Mouse (Mus musculus) heart, embryonic 11.5 days (tissue): ENCODE data around the gene Paqr4. TPM values are rescaled to one million over a fixed set of nuclear protein-coding genes. Genes with fewer than 3 reads are reported as not detected.
"Not testable (repeated sequence)": the region's sequence is repeated elsewhere in the genome, so short reads cannot be mapped to it uniquely, and the experiment has no call there.

Experiments
- ATAC-seq: fragments of 200-750 bp; cut with Nextera tagmentation; replicated peaks from 2 replicates; pipeline ENCODE4 v1.8.0; 2017; ENCODE audit warnings: moderate library complexity; ENCODE audit not compliant: insufficient number of reproducible peaks, low FRiP score, low TSS enrichment
- H3K27ac ChIP-seq: fragments of 300-500 bp; sonication (generic); 2 replicates; pipeline ENCODE4 v1.5.1; 2014; ENCODE audit warnings: mild to moderate bottlenecking, low read depth, low read length
- H3K27me3 ChIP-seq: fragments of 300-500 bp; sonication (generic); 2 replicates; pipeline ENCODE4 v1.6.1; 2014; ENCODE audit warnings: mild to moderate bottlenecking, low read length, mixed read lengths; ENCODE audit not compliant: control insufficient read depth, insufficient read depth
- H3K36me3 ChIP-seq: fragments of 300-500 bp; sonication (generic); 2 replicates; pipeline ENCODE4 v1.6.1; 2014; ENCODE audit warnings: mild to moderate bottlenecking, low read length, moderate library complexity, mixed read lengths; ENCODE audit not compliant: control insufficient read depth, insufficient read depth
- H3K4me1 ChIP-seq: fragments of 300-500 bp; sonication (generic); 2 replicates; pipeline ENCODE4 v1.6.1; 2014; ENCODE audit warnings: low read length; ENCODE audit not compliant: control insufficient read depth, insufficient read depth
- H3K4me2 ChIP-seq: fragments of 300-500 bp; sonication (generic); 2 replicates; pipeline ENCODE4 v1.6.1; 2014; ENCODE audit warnings: mild to moderate bottlenecking, moderate library complexity
- H3K4me3 ChIP-seq: fragments of 300-500 bp; sonication (generic); 2 replicates; pipeline ENCODE4 v1.5.1; 2014; ENCODE audit warnings: low read depth, low read length
- H3K9ac ChIP-seq: fragments of 300-500 bp; sonication (generic); 2 replicates; pipeline ENCODE4 v1.6.1; 2014; ENCODE audit warnings: mild to moderate bottlenecking, low read depth, low read length, moderate library complexity
- H3K9me3 ChIP-seq: fragments of 300-500 bp; sonication (generic); replicated peaks from 2 replicates; pipeline ENCODE4 v1.6.1; 2016; ENCODE audit warnings: low read length; ENCODE audit not compliant: control insufficient read depth
- WGBS: fragments of 180-500 bp; shearing (Covaris S2); extraction: QIAGEN DNeasy Blood & Tissue Kit; methylation state at CpG from one replicate; pipeline ENCODE4 v1.1.7; 2014; ENCODE audit not compliant: insufficient replicate concordance; 5-methylcytosine and 5-hydroxymethylcytosine counted together
- polyA plus RNA-seq: library from polyadenylated mRNA; unstranded; fragments of >200 nt; fragmentation: Nextera tagmentation; extraction: Ambion mirVana; gene quantifications from 2 replicates; pipeline ENCODE4 v1.2.1, GENCODE M21; 2014

Gene Paqr4
- polyA plus RNA-seq, 1 experiment from 2014 or later: 7.9 TPM

- 64% methylated on average over 10 of the region's 10 CpGs for WGBS
- no peaks in the 10 kb centered on the region for H3K4me1 ChIP-seq
Observed at GRCm38 (mm10) chr17:23776216-23776615, 35.5 kb upstream of the Paqr4 start.

GRCm38 (mm10) chr17:23774090-23774489 is 33.4 kb upstream of the Paqr4 start:
- H3K27me3 ChIP-seq: no peaks in the 10 kb centered on the region
- H3K4me3 ChIP-seq: no peak overlapping the region
- 6% methylated on average over 12 of the region's 12 CpGs for WGBS
- ATAC-seq: no peak
- no peak overlapping the region for H3K27ac ChIP-seq
- H3K4me2 ChIP-seq: no peak overlapping the region
- H3K9ac ChIP-seq: no peak overlapping the region
- H3K9me3 ChIP-seq: no peaks in the 10 kb centered on the region
- H3K36me3 ChIP-seq: no peaks in the 10 kb centered on the region
- H3K4me1 ChIP-seq: peaks cover 7% of the 10 kb centered on the region

More at GRCm38 (mm10) chr17:23776216-23776615, 35.5 kb upstream of the Paqr4 start:
- H3K36me3 ChIP-seq: no peaks in the 10 kb centered on the region
- no peak overlapping the region for H3K4me3 ChIP-seq
- H3K27me3 ChIP-seq: no peaks in the 10 kb centered on the region
- H3K9ac ChIP-seq: no peak overlapping the region
- H3K27ac ChIP-seq: no peak overlapping the region
- no peaks in the 10 kb centered on the region for H3K9me3 ChIP-seq
- H3K4me2 ChIP-seq: no peak overlapping the region
- no peak for ATAC-seq

GRCm38 (mm10) chr17:23773676-23774075 is 33.0 kb upstream of the Paqr4 start:
- Histone ChIP-seq H3K27me3 (no peaks in the 10 kb centered on the region), H3K4me2 (no peak overlapping the region), H3K4me1 (peaks cover 7% of the 10 kb centered on the region), H3K9ac (no peak overlapping the region), H3K9me3 (no peaks in the 10 kb centered on the region), H3K27ac (no peak overlapping the region), H3K36me3 (no peaks in the 10 kb centered on the region), H3K4me3 (no peak overlapping the region)
- 62% methylated on average over 6 of the region's 6 CpGs for WGBS
- no peak for ATAC-seq

- H3K4me2 ChIP-seq, H3K36me3 ChIP-seq, H3K27me3 ChIP-seq, ATAC-seq, H3K27ac ChIP-seq, H3K4me3 ChIP-seq, H3K4me1 ChIP-seq, H3K9ac ChIP-seq, H3K9me3 ChIP-seq: not testable (repeated sequence)
- 80% methylated on average over 2 of the region's 2 CpGs for WGBS
Observed at GRCm38 (mm10) chr17:23772219-23772556, 31.5 kb upstream of the Paqr4 start.

- Histone ChIP-seq H3K27me3 (no peaks in the 10 kb centered on the region), H3K27ac (peak within 1 kb of the TSS; percentile 82), H3K4me3 (peak within 1 kb of the TSS; percentile 87), H3K36me3 (no peaks in the 10 kb centered on the region), H3K9me3 (no peaks in the 10 kb centered on the region), H3K4me2 (peak within 1 kb of the TSS; percentile 71), H3K9ac (peak within 1 kb of the TSS; percentile 92), H3K4me1 (peaks cover 7% of the 10 kb centered on the region)
- 4% methylated on average over 48 of the region's 58 CpGs for WGBS
- peak; percentile 96 for ATAC-seq
Observed at GRCm38 (mm10) chr17:23771284-23772218, 30.9 kb upstream of the Paqr4 start, which contains the start of gene Flywch1. TSS of gene Flywch1 (minus strand) at chr17:23771602.

GRCm38 (mm10) chr17:23770896-23771283 is 30.2 kb upstream of the Paqr4 start:
- no peaks in the 10 kb centered on the region for H3K9me3 ChIP-seq
- H3K27ac ChIP-seq: peak overlapping the region; percentile 82
- H3K9ac ChIP-seq: peak overlapping the region; percentile 92
- peak overlapping the region; percentile 71 for H3K4me2 ChIP-seq
- H3K4me1 ChIP-seq: peaks cover 7% of the 10 kb centered on the region
- H3K4me3 ChIP-seq: peak overlapping the region; percentile 87
- 2% methylated on average over 19 of the region's 19 CpGs for WGBS
- peak; percentile 39 for ATAC-seq
- H3K36me3 ChIP-seq: no peaks in the 10 kb centered on the region
- no peaks in the 10 kb centered on the region for H3K27me3 ChIP-seq

- no peak for ATAC-seq
- no peak overlapping the region for H3K27ac ChIP-seq
- H3K27me3 ChIP-seq: no peaks in the 10 kb centered on the region
- no peaks in the 10 kb centered on the region for H3K36me3 ChIP-seq
- H3K9me3 ChIP-seq: no peaks in the 10 kb centered on the region
- H3K4me2 ChIP-seq: peak overlapping the region; percentile 71
- peak overlapping the region; percentile 87 for H3K4me3 ChIP-seq
- 18% methylated on average over 2 of the region's 2 CpGs for WGBS
- H3K9ac ChIP-seq: peak overlapping the region; percentile 92
- H3K4me1 ChIP-seq: peaks cover 7% of the 10 kb centered on the region
Observed at GRCm38 (mm10) chr17:23770493-23770892, 29.8 kb upstream of the Paqr4 start.

GRCm38 (mm10) chr17:23762976-23763375 is 22.3 kb upstream of the Paqr4 start:
- Histone ChIP-seq H3K27me3 (no peaks in the 10 kb centered on the region), H3K9ac (no peak overlapping the region), H3K27ac (no peak overlapping the region), H3K4me1 (no peaks in the 10 kb centered on the region), H3K4me2 (no peak overlapping the region), H3K4me3 (no peak overlapping the region), H3K36me3 (peaks cover 23% of the 10 kb centered on the region), H3K9me3 (no peaks in the 10 kb centered on the region)
- ATAC-seq: no peak
- WGBS: 83% methylated on average over 11 of the region's 11 CpGs

GRCm38 (mm10) chr17:23761155-23761554 is 20.5 kb upstream of the Paqr4 start:
- Histone ChIP-seq H3K4me1 (no peaks in the 10 kb centered on the region), H3K4me2 (no peak overlapping the region), H3K4me3 (no peak overlapping the region), H3K9me3 (no peaks in the 10 kb centered on the region), H3K27ac (no peak overlapping the region), H3K9ac (no peak overlapping the region), H3K27me3 (no peaks in the 10 kb centered on the region), H3K36me3 (peaks cover 38% of the 10 kb centered on the region)
- WGBS: 91% methylated on average over 3 of the region's 3 CpGs
- no peak for ATAC-seq
